Mouse (Mus musculus): Measurements from ENCODE around the gene Stx4a.

Gene Stx4a

DNA sequence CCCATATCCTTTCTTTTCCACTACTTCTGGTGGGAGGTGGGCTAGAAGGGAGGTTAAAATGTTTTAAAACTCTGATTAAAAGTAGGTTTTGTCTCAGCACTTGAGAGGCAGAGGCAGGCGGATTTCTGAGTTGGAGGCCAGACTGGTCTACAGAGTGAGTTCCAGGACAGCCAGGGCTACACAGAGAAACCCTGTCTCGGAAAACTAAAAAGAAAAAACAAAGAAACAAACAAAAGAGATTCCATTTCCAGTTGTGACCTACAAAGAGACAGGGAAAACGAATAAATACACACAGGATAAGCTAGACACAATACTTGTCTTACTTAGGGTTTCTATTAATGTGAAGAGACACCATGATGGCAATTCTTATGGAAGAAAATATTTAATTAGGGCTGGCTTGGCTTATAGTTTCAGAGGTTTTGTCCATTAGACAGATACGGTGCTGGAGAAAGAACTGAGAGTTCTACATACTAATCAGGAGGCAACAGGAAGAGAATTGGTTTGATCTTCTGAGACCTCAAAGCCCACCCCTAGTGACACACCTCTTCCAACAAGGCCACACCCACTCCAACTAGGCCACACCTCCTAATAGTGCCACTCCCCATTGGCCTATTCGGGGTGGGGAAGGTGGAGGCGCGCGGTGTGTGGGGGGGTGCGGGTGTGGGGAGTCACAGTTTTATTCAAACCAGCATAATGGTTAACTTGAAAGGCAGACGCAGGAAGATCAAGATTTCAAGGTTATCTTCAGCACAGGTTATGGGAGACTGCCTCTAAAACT lies 74.3 kb downstream of the Stx4a start:
- DNase-seq (ENCODE audit: low read depth), result peak; percentile 61
